Mouse (Mus musculus): ENCODE results near the gene Syn1. TPM values are rescaled to one million over a fixed set of nuclear protein-coding genes. Genes with fewer than 3 reads are reported as not detected.

Gene Syn1
- polyA plus RNA-seq, 1 experiment from 2014 or later = 1.1 TPM

DNA sequence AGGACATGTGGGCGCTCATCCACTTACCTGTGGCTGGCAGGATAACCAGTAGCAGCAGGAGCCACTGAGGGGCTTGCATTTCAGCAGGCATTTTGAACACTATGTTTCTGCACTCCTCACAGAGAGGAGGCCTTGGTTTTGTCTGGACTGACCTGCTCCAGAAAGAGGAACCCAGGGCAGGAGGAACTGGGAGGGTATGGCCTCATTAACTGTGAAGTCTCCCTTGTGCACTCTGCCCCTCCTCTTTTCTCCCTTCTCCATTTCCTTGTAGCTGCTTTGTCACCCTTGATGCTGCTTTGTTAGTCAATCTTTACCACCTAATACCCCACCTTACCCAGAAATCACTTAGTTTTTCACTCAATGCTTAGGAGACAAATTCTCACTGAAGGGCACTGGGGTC, 10.6 kb upstream of the Syn1 start, which contains the start of gene Cfp:
Gene Cfp, minus strand, starts transcription at position 192 of the 400 bp plus-strand sequence.
- no peaks in the 10 kb centered on the region for H3K27me3 ChIP-seq (ENCODE audit: control insufficient read depth, insufficient read depth, low read length)
- DNase-seq (ENCODE audit: low spot score) (no peak), ATAC-seq (ENCODE audit: low FRiP score, low TSS enrichment) (no peak)
- H3K4me1 ChIP-seq (replicated peaks; ENCODE audit: control insufficient read depth, insufficient read depth) = no peaks in the 10 kb centered on the region
- H3K27ac ChIP-seq (replicated peaks) = no peak within 1 kb of the TSS
- no peak within 1 kb of the TSS for H3K4me2 ChIP-seq (replicated peaks; ENCODE audit: low read depth)
- H3K9ac ChIP-seq (ENCODE audit: low read length) = no peak within 1 kb of the TSS
- no peaks in the 10 kb centered on the region for H3K36me3 ChIP-seq (ENCODE audit: control insufficient read depth, insufficient read depth, low read length)
- H3K4me3 ChIP-seq (ENCODE audit: low read depth, low read length) = no peak within 1 kb of the TSS
- no peak for TF ChIP-seq CTCF (IDR thresholded peaks at IDR 0.05; ENCODE audit: low read depth)
- TF ChIP-seq EP300 (optimal IDR thresholded peaks at IDR 0.05) = no peak
- WGBS = 75% methylated on average over 1 of the region's 1 CpGs
- no peaks in the 10 kb centered on the region for H3K9me3 ChIP-seq (ENCODE audit: control insufficient read depth, low read length)

DNA sequence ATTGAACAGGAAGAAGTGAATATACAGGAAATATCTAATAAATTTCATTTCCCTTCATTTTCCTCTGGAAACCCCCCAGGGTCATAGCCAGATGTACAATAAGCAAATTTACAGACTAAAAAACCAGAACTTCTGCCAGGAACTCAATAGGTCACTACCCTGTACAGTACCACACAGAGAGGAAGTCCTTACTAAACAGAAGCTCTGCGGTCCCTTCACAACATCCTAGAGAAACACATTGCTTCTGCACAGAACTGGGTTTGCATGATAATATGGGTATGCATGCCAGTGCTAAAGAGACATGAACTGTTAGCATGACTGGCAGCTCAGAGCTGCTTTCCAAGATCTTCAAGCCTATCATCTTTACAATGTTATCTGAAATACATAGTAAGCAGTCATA, 9.1 kb upstream of the Syn1 start:
- Histone ChIP-seq H3K9ac (ENCODE audit: low read length) (no peak overlapping the region), H3K27ac (replicated peaks) (no peak overlapping the region), H3K36me3 (ENCODE audit: control insufficient read depth, insufficient read depth, low read length) (no peaks in the 10 kb centered on the region), H3K4me1 (replicated peaks; ENCODE audit: control insufficient read depth, insufficient read depth) (no peaks in the 10 kb centered on the region), H3K4me3 (ENCODE audit: low read depth, low read length) (no peak overlapping the region), H3K9me3 (ENCODE audit: control insufficient read depth, low read length) (no peaks in the 10 kb centered on the region), H3K4me2 (replicated peaks; ENCODE audit: low read depth) (no peak overlapping the region), H3K27me3 (ENCODE audit: control insufficient read depth, insufficient read depth, low read length) (no peaks in the 10 kb centered on the region)
- DNase-seq (ENCODE audit: low spot score) = no peak
- WGBS = 86% methylated on average over 1 of the region's 1 CpGs
- no peak for ATAC-seq (ENCODE audit: low FRiP score, low TSS enrichment)
- TF ChIP-seq CTCF (IDR thresholded peaks at IDR 0.05; ENCODE audit: low read depth) = no peak
- no peak for TF ChIP-seq EP300 (optimal IDR thresholded peaks at IDR 0.05)

DNA sequence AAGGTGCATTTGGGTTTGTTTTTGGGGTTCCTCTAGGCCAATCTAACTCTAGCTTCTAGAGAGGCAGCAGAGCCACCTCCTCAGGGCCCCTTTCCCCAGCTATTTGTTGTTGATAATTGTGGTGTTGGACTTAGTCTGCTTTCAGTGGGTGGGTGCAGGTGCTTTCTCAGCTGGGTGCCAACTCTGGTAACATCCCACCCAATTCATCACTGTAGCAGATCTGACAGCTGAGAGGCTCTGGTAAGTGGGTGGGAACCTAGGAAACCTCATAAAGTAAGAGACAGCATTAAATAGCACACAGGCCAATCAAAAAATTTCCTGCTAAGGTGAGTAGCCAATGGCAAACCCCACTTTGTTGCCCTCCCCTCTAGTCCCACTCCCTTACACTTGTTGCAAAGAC, 4.2 kb upstream of the Syn1 start:
- Histone ChIP-seq H3K4me2 (replicated peaks; ENCODE audit: low read depth) (no peak overlapping the region), H3K9ac (ENCODE audit: low read length) (no peak overlapping the region), H3K27me3 (ENCODE audit: control insufficient read depth, insufficient read depth, low read length) (no peaks in the 10 kb centered on the region), H3K4me3 (ENCODE audit: low read depth, low read length) (no peak overlapping the region), H3K4me1 (replicated peaks; ENCODE audit: control insufficient read depth, insufficient read depth) (no peaks in the 10 kb centered on the region), H3K27ac (replicated peaks) (no peak overlapping the region), H3K9me3 (ENCODE audit: control insufficient read depth, low read length) (no peaks in the 10 kb centered on the region), H3K36me3 (ENCODE audit: control insufficient read depth, insufficient read depth, low read length) (no peaks in the 10 kb centered on the region)
- TF ChIP-seq CTCF (IDR thresholded peaks at IDR 0.05; ENCODE audit: low read depth) (no peak), EP300 (optimal IDR thresholded peaks at IDR 0.05) (no peak)
- no peak for ATAC-seq (ENCODE audit: low FRiP score, low TSS enrichment)
- DNase-seq (ENCODE audit: low spot score) = no peak

DNA sequence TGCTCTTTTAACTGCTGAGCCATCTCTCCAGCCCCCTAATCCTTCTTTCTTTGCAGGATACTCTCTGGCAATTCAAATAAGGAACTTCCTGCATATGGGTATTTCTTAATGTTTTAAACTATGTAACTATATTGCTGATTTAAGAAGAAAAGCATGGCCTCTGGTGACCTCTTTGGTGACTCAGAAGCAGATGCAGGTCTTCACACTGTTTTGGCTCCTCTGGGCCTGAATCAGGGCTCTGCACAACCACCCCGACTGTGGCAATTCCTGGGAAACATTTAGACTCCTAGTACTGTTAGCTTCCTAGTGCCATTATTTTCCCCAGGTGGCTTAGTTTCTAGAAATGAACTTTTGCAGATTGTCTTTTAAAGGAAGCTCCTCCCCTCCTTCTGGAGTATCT, 2.7 kb upstream of the Syn1 start:
- Histone ChIP-seq H3K36me3 (ENCODE audit: control insufficient read depth, insufficient read depth, low read length) (no peaks in the 10 kb centered on the region), H3K4me2 (replicated peaks; ENCODE audit: low read depth) (no peak overlapping the region), H3K4me3 (ENCODE audit: low read depth, low read length) (no peak overlapping the region), H3K9ac (ENCODE audit: low read length) (no peak overlapping the region), H3K27ac (replicated peaks) (no peak overlapping the region), H3K4me1 (replicated peaks; ENCODE audit: control insufficient read depth, insufficient read depth) (no peaks in the 10 kb centered on the region), H3K27me3 (ENCODE audit: control insufficient read depth, insufficient read depth, low read length) (no peaks in the 10 kb centered on the region), H3K9me3 (ENCODE audit: control insufficient read depth, low read length) (no peaks in the 10 kb centered on the region)
- no peak for TF ChIP-seq EP300 (optimal IDR thresholded peaks at IDR 0.05)
- no peak for TF ChIP-seq CTCF (IDR thresholded peaks at IDR 0.05; ENCODE audit: low read depth)
- ATAC-seq (ENCODE audit: low FRiP score, low TSS enrichment) (no peak), DNase-seq (ENCODE audit: low spot score) (no peak)
- 62% methylated on average over 1 of the region's 1 CpGs for WGBS

DNA sequence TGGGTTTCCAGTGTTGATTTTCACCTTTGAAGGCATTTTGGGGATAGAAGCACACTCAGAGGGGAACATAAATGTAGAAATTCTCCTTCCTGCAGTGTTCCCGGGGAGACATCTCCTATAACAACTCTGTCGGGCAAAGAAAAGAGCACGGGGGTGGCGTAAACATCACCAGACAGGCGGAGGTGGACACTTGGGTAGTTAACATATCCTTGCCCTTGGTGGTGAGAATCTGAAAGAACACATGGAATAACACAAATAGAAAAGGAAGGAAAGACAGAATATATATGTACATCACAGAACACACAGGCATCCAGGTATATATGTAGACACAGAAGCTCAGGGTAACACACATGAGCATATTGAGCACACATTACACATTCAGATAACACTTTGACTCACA, 562 bp upstream of the Syn1 start:
- no peak overlapping the region for H3K9ac ChIP-seq (ENCODE audit: low read length)
- H3K4me2 ChIP-seq (replicated peaks; ENCODE audit: low read depth) = no peak overlapping the region
- DNase-seq (ENCODE audit: low spot score) = no peak
- peak overlapping the region; percentile 38; the same call in 1 of the 2 replicates for H3K4me3 ChIP-seq (ENCODE audit: low read depth, low read length)
- WGBS = 52% methylated on average over 5 of the region's 5 CpGs
- no peak overlapping the region for H3K27ac ChIP-seq (replicated peaks)
- ATAC-seq (ENCODE audit: low FRiP score, low TSS enrichment) = no peak
- no peaks in the 10 kb centered on the region for H3K36me3 ChIP-seq (ENCODE audit: control insufficient read depth, insufficient read depth, low read length)
- TF ChIP-seq EP300 (optimal IDR thresholded peaks at IDR 0.05) = no peak
- TF ChIP-seq CTCF (IDR thresholded peaks at IDR 0.05; ENCODE audit: low read depth) = no peak
- H3K9me3 ChIP-seq (ENCODE audit: control insufficient read depth, low read length) = no peaks in the 10 kb centered on the region
- no peaks in the 10 kb centered on the region for H3K4me1 ChIP-seq (replicated peaks; ENCODE audit: control insufficient read depth, insufficient read depth)
- no peaks in the 10 kb centered on the region for H3K27me3 ChIP-seq (ENCODE audit: control insufficient read depth, insufficient read depth, low read length)

DNA sequence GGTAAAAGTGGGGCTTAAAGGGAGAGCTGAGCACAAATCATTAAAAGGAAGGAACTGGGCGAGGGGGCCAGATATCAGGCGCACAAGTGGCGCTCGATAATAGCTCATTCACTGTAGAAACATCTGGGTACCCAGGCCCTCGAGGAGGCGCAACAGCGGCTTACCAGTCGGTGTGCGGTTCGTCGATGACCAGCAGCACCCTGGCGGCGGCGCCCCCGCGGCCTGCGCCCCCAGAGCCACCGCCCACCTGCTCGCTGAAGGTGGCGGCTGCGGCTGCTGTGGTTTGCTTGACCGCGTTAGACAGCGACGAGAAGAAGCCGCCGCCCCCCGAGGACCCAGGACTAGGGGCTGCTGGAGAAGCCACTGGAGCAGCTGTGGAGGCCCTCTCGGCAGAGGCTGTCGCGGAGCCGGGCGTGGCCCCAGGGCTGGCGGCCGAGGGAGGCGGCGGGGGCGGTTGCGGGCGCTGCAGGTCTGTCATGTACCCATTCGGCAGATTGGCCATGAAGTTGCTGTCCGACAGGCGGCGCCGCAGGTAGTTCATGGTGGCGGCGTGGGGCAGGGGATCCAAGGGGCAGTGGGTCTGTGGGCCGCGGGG, 458 bp downstream of the Syn1 start:
- ATAC-seq (ENCODE audit: low FRiP score, low TSS enrichment) = peak; percentile 69
- H3K9ac ChIP-seq (ENCODE audit: low read length) = no peak overlapping the region
- no peaks in the 10 kb centered on the region for H3K4me1 ChIP-seq (replicated peaks; ENCODE audit: control insufficient read depth, insufficient read depth)
- peak overlapping the region; percentile 38 for H3K4me3 ChIP-seq (ENCODE audit: low read depth, low read length)
- H3K36me3 ChIP-seq (ENCODE audit: control insufficient read depth, insufficient read depth, low read length) = no peaks in the 10 kb centered on the region
- TF ChIP-seq EP300 (optimal IDR thresholded peaks at IDR 0.05) = no peak
- TF ChIP-seq CTCF (IDR thresholded peaks at IDR 0.05; ENCODE audit: low read depth) = no peak
- no peaks in the 10 kb centered on the region for H3K27me3 ChIP-seq (ENCODE audit: control insufficient read depth, insufficient read depth, low read length)
- DNase-seq (ENCODE audit: low spot score) = peak; percentile 14
- H3K9me3 ChIP-seq (ENCODE audit: control insufficient read depth, low read length) = no peaks in the 10 kb centered on the region
- 21% methylated on average over 35 of the region's 49 CpGs for WGBS
- H3K4me2 ChIP-seq (replicated peaks; ENCODE audit: low read depth) = peak overlapping the region; percentile 63
- H3K27ac ChIP-seq (replicated peaks) = no peak overlapping the region
